Mouse (Mus musculus): ENCODE data around the gene Ptpa. TPM values are rescaled to one million over a fixed set of nuclear protein-coding genes. Genes with fewer than 3 reads are reported as not detected.

Ptpa gene
- polyA plus RNA-seq, 1 experiment from 2014 or later: 82.6 TPM

DNA sequence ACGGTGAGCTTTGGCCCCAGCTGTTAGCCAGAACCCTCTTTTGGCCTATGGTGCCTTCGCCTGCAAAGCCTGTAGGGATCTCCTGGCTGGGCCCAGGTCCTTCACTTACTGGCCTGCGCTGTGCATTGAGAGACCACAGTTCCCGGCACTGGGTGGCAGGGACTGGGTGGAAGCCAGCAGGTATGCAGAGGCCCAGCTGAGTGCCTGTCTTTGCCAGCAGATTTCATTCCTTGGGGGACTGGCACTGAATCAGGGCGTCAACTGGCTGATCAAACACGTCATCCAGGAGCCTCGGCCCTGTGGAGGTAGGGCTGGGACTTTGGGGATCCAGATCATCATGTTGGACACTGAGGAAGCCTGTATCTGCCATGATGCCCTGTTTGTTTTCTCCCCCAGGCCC lies 20.1 kb upstream of the Ptpa start:
- H3K36me3 ChIP-seq (ENCODE audit: control insufficient read depth, insufficient read depth, low read length): peaks cover 26% of the 10 kb centered on the region
- ATAC-seq (ENCODE audit: insufficient number of reproducible peaks, insufficient read depth, low FRiP score, low read depth): no peak
- H3K9me3 ChIP-seq (ENCODE audit: control insufficient read depth, low read depth, low read length): no peaks in the 10 kb centered on the region
- no peak overlapping the region for H3K4me2 ChIP-seq (replicated peaks; ENCODE audit: low read depth, low read length)
- H3K4me1 ChIP-seq (ENCODE audit: control insufficient read depth, insufficient read depth, low read length): peaks cover 11% of the 10 kb centered on the region; the same call in 1 of the 2 replicates
- 90% methylated on average over 7 of the region's 7 CpGs for WGBS
- H3K4me3 ChIP-seq (ENCODE audit: low read depth, low read length): no peak overlapping the region
- no peaks in the 10 kb centered on the region for H3K27me3 ChIP-seq (ENCODE audit: control insufficient read depth, insufficient read depth, low read length)
- no peak overlapping the region for H3K27ac ChIP-seq (ENCODE audit: low read length)
- no peak overlapping the region for H3K9ac ChIP-seq (replicated peaks; ENCODE audit: low read depth, low read length)

DNA sequence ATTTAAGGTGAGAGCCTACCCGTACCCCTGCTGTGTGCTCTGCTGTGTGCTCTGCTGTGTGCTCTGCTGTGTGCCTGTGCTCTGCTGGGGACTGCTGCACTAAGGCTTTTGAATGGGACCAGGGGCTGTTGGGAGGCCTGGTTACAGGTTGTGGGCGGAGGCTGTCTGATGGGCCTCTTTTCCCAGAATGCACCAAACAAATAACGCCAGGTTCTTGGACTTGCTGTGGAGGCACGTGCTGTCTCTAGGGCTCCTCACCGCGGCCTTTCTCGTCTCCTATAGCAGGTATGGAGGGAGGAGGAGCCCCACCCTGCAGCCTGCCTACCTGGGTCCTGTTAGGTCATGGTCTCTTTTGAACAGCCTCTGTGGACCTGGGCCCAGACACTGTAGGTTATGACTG lies 19.6 kb upstream of the Ptpa start:
- WGBS: 88% methylated on average over 7 of the region's 7 CpGs
- H3K4me1 ChIP-seq (ENCODE audit: control insufficient read depth, insufficient read depth, low read length): peaks cover 11% of the 10 kb centered on the region; the same call in 1 of the 2 replicates
- H3K9me3 ChIP-seq (ENCODE audit: control insufficient read depth, low read depth, low read length): no peaks in the 10 kb centered on the region
- no peak for ATAC-seq (ENCODE audit: insufficient number of reproducible peaks, insufficient read depth, low FRiP score, low read depth)
- no peak overlapping the region for H3K4me3 ChIP-seq (ENCODE audit: low read depth, low read length)
- H3K36me3 ChIP-seq (ENCODE audit: control insufficient read depth, insufficient read depth, low read length): peaks cover 26% of the 10 kb centered on the region
- H3K4me2 ChIP-seq (replicated peaks; ENCODE audit: low read depth, low read length): no peak overlapping the region
- H3K27me3 ChIP-seq (ENCODE audit: control insufficient read depth, insufficient read depth, low read length): no peaks in the 10 kb centered on the region
- H3K27ac ChIP-seq (ENCODE audit: low read length): no peak overlapping the region
- H3K9ac ChIP-seq (replicated peaks; ENCODE audit: low read depth, low read length): no peak overlapping the region

GRCm38 (mm10) chr2:30397986-30398512 lies 17.8 kb upstream of the Ptpa start:
- 85% methylated on average over 10 of the region's 10 CpGs for WGBS
- Histone ChIP-seq H3K36me3 (ENCODE audit: control insufficient read depth, insufficient read depth, low read length) (peaks cover 28% of the 10 kb centered on the region), H3K9me3 (ENCODE audit: control insufficient read depth, low read depth, low read length) (no peaks in the 10 kb centered on the region)

GRCm38 (mm10) chr2:30399191-30400171 lies 16.4 kb upstream of the Ptpa start:
- H3K27ac ChIP-seq (ENCODE audit: low read length): no peak overlapping the region
- no peak overlapping the region for H3K4me3 ChIP-seq (ENCODE audit: low read depth, low read length)
- peaks cover 32% of the 10 kb centered on the region for H3K36me3 ChIP-seq (ENCODE audit: control insufficient read depth, insufficient read depth, low read length)
- ATAC-seq (ENCODE audit: insufficient number of reproducible peaks, insufficient read depth, low FRiP score, low read depth): peak; percentile 57; the same call in 1 of the 2 replicates
- H3K9me3 ChIP-seq (ENCODE audit: control insufficient read depth, low read depth, low read length): no peaks in the 10 kb centered on the region
- 63% methylated on average over 20 of the region's 20 CpGs for WGBS
- no peak overlapping the region for H3K4me2 ChIP-seq (replicated peaks; ENCODE audit: low read depth, low read length)
- H3K27me3 ChIP-seq (ENCODE audit: control insufficient read depth, insufficient read depth, low read length): no peaks in the 10 kb centered on the region
- H3K4me1 ChIP-seq (ENCODE audit: control insufficient read depth, insufficient read depth, low read length): 0 out of 2 replicates have a peak, but pooled peaks cover 3% of the 10 kb centered on the region
- no peak overlapping the region for H3K9ac ChIP-seq (replicated peaks; ENCODE audit: low read depth, low read length)

More at GRCm38 (mm10) chr2:30397986-30398512, 17.8 kb upstream of the Ptpa start:
- no peak for ATAC-seq (ENCODE audit: insufficient number of reproducible peaks, insufficient read depth, low FRiP score, low read depth)
- no peak overlapping the region for H3K4me2 ChIP-seq (replicated peaks; ENCODE audit: low read depth, low read length)
- peaks cover 10% of the 10 kb centered on the region; the same call in 1 of the 2 replicates for H3K4me1 ChIP-seq (ENCODE audit: control insufficient read depth, insufficient read depth, low read length)
- no peak overlapping the region for H3K9ac ChIP-seq (replicated peaks; ENCODE audit: low read depth, low read length)
- no peak overlapping the region for H3K27ac ChIP-seq (ENCODE audit: low read length)
- no peak overlapping the region for H3K4me3 ChIP-seq (ENCODE audit: low read depth, low read length)
- H3K27me3 ChIP-seq (ENCODE audit: control insufficient read depth, insufficient read depth, low read length): no peaks in the 10 kb centered on the region

DNA sequence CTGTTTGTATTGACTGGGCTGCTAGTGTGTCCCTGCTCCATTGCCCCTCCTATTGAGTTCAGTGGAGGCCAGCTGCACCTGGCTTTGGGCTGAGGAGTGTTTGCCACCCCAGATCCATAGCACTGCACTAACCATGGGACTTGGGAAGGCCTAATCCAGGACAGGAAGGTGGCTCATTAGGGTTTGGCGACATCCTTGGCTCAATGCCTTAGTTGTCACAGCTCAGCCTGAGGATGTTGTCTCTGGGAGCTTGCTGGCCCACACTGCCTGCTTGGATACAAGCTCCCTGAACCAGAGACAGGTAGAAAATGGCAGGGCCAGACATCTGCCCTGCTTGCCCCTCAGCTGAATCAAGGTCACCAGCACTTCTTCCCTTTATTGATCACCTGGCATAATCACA lies 14.3 kb upstream of the Ptpa start:
- 83% methylated on average over 1 of the region's 1 CpGs for WGBS
- H3K36me3 ChIP-seq (ENCODE audit: control insufficient read depth, insufficient read depth, low read length): peaks cover 32% of the 10 kb centered on the region

DNA sequence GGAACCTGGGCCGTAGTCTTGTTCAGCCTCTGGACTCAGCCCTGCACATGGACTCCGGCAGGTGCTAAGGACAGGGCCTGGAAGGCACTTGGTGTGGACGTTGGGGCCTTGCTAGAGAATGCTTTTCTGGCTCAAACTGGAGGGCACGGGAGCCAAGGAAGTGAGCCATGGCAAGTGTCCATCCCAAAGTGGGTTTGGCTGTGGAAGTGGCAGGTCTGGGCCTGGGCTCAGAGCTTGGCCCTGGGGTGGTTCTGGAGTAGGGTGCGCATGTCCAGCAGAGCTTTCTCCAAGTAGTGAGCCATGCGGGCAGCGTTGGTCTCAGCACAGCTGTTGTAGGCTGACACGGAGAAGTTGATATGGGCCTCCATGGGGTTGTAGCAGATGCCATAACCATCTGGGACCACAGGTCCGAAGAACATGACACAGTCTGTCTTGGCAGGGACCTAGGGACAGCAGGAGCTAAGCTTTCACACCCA lies 13.4 kb upstream of the Ptpa start:
- no peak overlapping the region for H3K4me3 ChIP-seq (ENCODE audit: low read depth, low read length)
- H3K36me3 ChIP-seq (ENCODE audit: control insufficient read depth, insufficient read depth, low read length): peaks cover 23% of the 10 kb centered on the region
- H3K27ac ChIP-seq (ENCODE audit: low read length): no peak overlapping the region
- 90% methylated on average over 9 of the region's 9 CpGs for WGBS
- no peak overlapping the region for H3K9ac ChIP-seq (replicated peaks; ENCODE audit: low read depth, low read length)
- no peaks in the 10 kb centered on the region for H3K27me3 ChIP-seq (ENCODE audit: control insufficient read depth, insufficient read depth, low read length)
- H3K4me2 ChIP-seq (replicated peaks; ENCODE audit: low read depth, low read length): no peak overlapping the region
- no peak for ATAC-seq (ENCODE audit: insufficient number of reproducible peaks, insufficient read depth, low FRiP score, low read depth)
- H3K4me1 ChIP-seq (ENCODE audit: control insufficient read depth, insufficient read depth, low read length): 0 out of 2 replicates have a peak, but pooled peaks cover 3% of the 10 kb centered on the region
- H3K9me3 ChIP-seq (ENCODE audit: control insufficient read depth, low read depth, low read length): no peaks in the 10 kb centered on the region

More for the DNA sequence above, 14.3 kb upstream of the Ptpa start:
- Histone ChIP-seq H3K4me2 (replicated peaks; ENCODE audit: low read depth, low read length) (no peak overlapping the region), H3K27me3 (ENCODE audit: control insufficient read depth, insufficient read depth, low read length) (no peaks in the 10 kb centered on the region), H3K9ac (replicated peaks; ENCODE audit: low read depth, low read length) (no peak overlapping the region), H3K4me3 (ENCODE audit: low read depth, low read length) (no peak overlapping the region), H3K4me1 (ENCODE audit: control insufficient read depth, insufficient read depth, low read length) (0 out of 2 replicates have a peak, but pooled peaks cover 3% of the 10 kb centered on the region), H3K9me3 (ENCODE audit: control insufficient read depth, low read depth, low read length) (no peaks in the 10 kb centered on the region), H3K27ac (ENCODE audit: low read length) (no peak overlapping the region)
- no peak for ATAC-seq (ENCODE audit: insufficient number of reproducible peaks, insufficient read depth, low FRiP score, low read depth)

DNA sequence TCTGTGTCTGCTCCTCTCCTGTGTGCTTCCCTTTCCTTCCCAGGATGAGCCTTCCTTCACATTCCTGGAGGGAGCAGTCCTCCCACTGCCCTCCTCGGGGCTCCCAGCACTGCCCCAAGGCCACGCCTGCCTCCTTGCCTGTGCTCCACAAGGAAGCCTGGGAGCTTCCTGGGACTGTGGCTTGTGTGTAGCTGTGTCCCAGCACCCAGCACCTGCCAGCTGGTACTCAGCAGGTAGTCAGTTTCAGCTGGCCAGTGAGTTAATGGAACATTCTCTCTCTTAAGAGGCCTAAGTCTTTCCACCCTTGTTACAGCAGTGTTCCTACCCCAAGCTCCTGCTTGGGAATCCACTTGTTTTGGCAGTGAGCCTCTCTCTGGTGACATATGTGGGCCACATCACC lies 13.0 kb upstream of the Ptpa start:
- Histone ChIP-seq H3K36me3 (ENCODE audit: control insufficient read depth, insufficient read depth, low read length) (peaks cover 19% of the 10 kb centered on the region), H3K27me3 (ENCODE audit: control insufficient read depth, insufficient read depth, low read length) (no peaks in the 10 kb centered on the region), H3K9me3 (ENCODE audit: control insufficient read depth, low read depth, low read length) (no peaks in the 10 kb centered on the region), H3K9ac (replicated peaks; ENCODE audit: low read depth, low read length) (no peak overlapping the region), H3K4me1 (ENCODE audit: control insufficient read depth, insufficient read depth, low read length) (0 out of 2 replicates have a peak, but pooled peaks cover 3% of the 10 kb centered on the region), H3K4me3 (ENCODE audit: low read depth, low read length) (no peak overlapping the region), H3K4me2 (replicated peaks; ENCODE audit: low read depth, low read length) (no peak overlapping the region), H3K27ac (ENCODE audit: low read length) (no peak overlapping the region)
- 54% methylated on average over 2 of the region's 2 CpGs for WGBS
- ATAC-seq (ENCODE audit: insufficient number of reproducible peaks, insufficient read depth, low FRiP score, low read depth): no peak

GRCm38 (mm10) chr2:30403870-30404269 lies 12.0 kb upstream of the Ptpa start:
- H3K27me3 ChIP-seq (ENCODE audit: control insufficient read depth, insufficient read depth, low read length): no peaks in the 10 kb centered on the region
- H3K9ac ChIP-seq (replicated peaks; ENCODE audit: low read depth, low read length): no peak overlapping the region
- no peak overlapping the region for H3K4me3 ChIP-seq (ENCODE audit: low read depth, low read length)
- H3K9me3 ChIP-seq (ENCODE audit: control insufficient read depth, low read depth, low read length): no peaks in the 10 kb centered on the region
- H3K36me3 ChIP-seq (ENCODE audit: control insufficient read depth, insufficient read depth, low read length): peaks cover 13% of the 10 kb centered on the region
- no peak for ATAC-seq (ENCODE audit: insufficient number of reproducible peaks, insufficient read depth, low FRiP score, low read depth)
- no peak overlapping the region for H3K4me2 ChIP-seq (replicated peaks; ENCODE audit: low read depth, low read length)
- WGBS: 87% methylated on average over 1 of the region's 1 CpGs
- H3K27ac ChIP-seq (ENCODE audit: low read length): no peak overlapping the region
- 0 out of 2 replicates have a peak, but pooled peaks cover 3% of the 10 kb centered on the region for H3K4me1 ChIP-seq (ENCODE audit: control insufficient read depth, insufficient read depth, low read length)
